Mouse (Mus musculus) testis, adult 2 months (tissue): ENCODE measurements around the gene Samd4b. TPM values are rescaled to one million over a fixed set of nuclear protein-coding genes. Genes with fewer than 3 reads are reported as not detected.

Experiments used
- H3K27ac ChIP-seq: fragments of 200-500 bp; 2 replicates; pipeline ENCODE4 v1.5.1; 2012; ENCODE audit warnings: low read depth, low read length; ENCODE audit not compliant: control insufficient read depth, insufficient read depth
- H3K27me3 ChIP-seq: fragments of 200-500 bp; 2 replicates; pipeline ENCODE4 v1.6.1; 2012; ENCODE audit warnings: mild to moderate bottlenecking, low read length, moderate library complexity; ENCODE audit not compliant: control insufficient read depth, insufficient read depth
- H3K36me3 ChIP-seq: fragments of 200-500 bp; 2 replicates; pipeline ENCODE4 v1.6.1; 2012; ENCODE audit warnings: mild to moderate bottlenecking, low read length; ENCODE audit not compliant: control insufficient read depth, insufficient read depth
- H3K4me1 ChIP-seq: fragments of 200-500 bp; 2 replicates; pipeline ENCODE4 v1.6.1; 2012; ENCODE audit warnings: low read length; ENCODE audit not compliant: control insufficient read depth, insufficient read depth
- H3K4me3 ChIP-seq: fragments of 200-500 bp; 2 replicates; pipeline ENCODE4 v1.5.1; 2012; ENCODE audit warnings: low read depth, mild to moderate bottlenecking, low read length, moderate library complexity, mixed read lengths; ENCODE audit not compliant: control insufficient read depth
- CTCF ChIP-seq: fragments of 200-500 bp; IDR thresholded peaks from 2 replicates; pipeline ENCODE4 v1.5.1; 2012; ENCODE audit warnings: low read depth, mild to moderate bottlenecking, inconsistent platforms, low read length, moderate library complexity; ENCODE audit not compliant: control insufficient read depth, insufficient read depth, insufficient replicate concordance
- POLR2A ChIP-seq: fragments of 200-500 bp; IDR thresholded peaks from 2 replicates; pipeline ENCODE4 v1.6.1; 2012; ENCODE audit warnings: low read depth, mild to moderate bottlenecking, inconsistent platforms, low read length, moderate library complexity; ENCODE audit not compliant: control insufficient read depth
- polyA plus RNA-seq: library from polyadenylated mRNA; depleted of rRNA; stranded (reverse); fragments of >200 nt; gene quantifications from 2 replicates; pipeline ENCODE4 v1.2.3, GENCODE M21; 2012

The Samd4b gene
- polyA plus RNA-seq, 1 experiment = 234 TPM

DNA sequence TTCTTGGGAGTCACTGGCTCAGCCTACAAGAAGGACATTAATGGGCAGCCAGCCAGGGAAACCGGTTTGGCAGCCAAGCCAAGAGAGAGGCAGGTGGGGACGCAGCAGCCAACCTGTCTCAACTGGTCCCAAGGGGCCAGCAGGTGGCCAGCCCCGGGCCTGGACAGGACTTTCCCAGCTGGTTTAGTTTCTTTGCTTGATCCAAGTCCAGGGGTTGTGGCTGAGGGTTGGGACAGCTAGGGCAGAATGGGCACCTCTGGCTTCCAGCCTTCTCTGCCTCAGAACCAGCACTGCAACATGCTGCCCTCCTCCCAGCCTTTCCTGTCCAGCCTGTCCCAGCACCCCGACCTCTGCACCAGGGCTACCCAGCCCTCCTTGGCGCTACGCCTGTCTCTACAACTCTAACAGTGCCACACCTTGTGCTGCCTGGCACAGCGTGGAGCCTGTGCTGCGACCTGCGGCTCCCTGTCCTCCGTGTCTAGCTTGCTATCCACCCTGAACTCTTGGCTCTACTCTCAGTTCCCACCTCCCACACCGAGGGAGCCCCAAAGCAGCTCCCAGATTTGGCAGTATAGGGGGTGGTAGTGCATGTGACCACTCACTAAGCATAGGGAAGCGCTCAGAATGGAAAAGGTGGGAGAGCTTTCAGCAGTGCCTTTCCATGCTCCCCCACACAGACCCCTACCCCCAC, 27.5 kb downstream of the Samd4b start:
- H3K4me1 ChIP-seq = no peaks in the 10 kb centered on the region
- TF ChIP-seq CTCF = no peak
- TF ChIP-seq POLR2A = no peak
- no peaks in the 10 kb centered on the region for H3K27me3 ChIP-seq
- no peak overlapping the region for H3K27ac ChIP-seq
- H3K4me3 ChIP-seq = no peak overlapping the region
- H3K36me3 ChIP-seq = peaks cover 1% of the 10 kb centered on the region; the same call in 1 of the 2 replicates

DNA sequence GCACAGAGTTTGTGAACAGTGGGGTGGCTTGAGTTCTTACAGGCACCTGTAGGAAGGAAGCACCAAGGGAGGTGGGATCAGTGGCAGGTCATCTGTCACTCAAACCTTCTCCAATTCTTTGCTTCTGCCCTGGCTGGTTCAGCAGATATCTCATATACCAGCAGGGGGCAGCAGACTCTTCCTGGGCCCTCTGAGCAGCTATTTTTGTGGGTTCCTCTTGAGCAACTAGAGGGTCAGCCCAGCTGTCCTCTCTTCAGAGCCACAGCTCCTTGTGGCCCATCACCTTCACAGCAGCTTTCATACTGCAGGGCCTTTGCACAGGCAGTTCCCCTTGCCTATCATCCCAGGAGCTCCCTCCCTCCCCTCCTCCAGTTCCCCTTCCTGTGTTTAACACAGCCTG, 29.7 kb downstream of the Samd4b start:
- H3K4me3 ChIP-seq = no peak overlapping the region
- TF ChIP-seq CTCF (peak; percentile 36; the same call in 1 of the 2 replicates), POLR2A (no peak)
- H3K36me3 ChIP-seq = peaks cover 1% of the 10 kb centered on the region; the same call in 1 of the 2 replicates

DNA sequence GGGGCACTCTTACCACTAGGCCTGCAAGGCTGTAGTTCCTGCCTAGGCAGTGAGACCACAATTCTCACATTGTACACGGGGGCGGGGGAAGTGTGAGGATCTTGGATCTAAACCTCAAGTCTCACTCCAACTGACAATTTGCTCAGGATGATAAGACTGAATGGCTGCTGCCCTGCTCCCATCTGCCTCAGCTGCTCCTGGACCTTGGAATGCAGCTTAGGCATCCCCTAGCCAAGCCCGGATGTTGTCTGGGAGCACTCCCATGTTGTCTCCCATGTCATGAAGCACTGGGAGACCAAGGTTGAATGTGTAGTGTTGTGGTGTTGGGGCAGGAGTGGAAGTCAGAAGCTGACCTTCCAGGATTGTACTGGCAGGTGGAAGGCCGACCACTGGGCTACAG, 30.4 kb downstream of the Samd4b start:
- H3K36me3 ChIP-seq = peaks cover 1% of the 10 kb centered on the region; the same call in 1 of the 2 replicates

More for the DNA sequence above, 29.7 kb downstream of the Samd4b start:
- no peak overlapping the region for H3K27ac ChIP-seq
- H3K27me3 ChIP-seq = no peaks in the 10 kb centered on the region
- H3K4me1 ChIP-seq = no peaks in the 10 kb centered on the region

DNA sequence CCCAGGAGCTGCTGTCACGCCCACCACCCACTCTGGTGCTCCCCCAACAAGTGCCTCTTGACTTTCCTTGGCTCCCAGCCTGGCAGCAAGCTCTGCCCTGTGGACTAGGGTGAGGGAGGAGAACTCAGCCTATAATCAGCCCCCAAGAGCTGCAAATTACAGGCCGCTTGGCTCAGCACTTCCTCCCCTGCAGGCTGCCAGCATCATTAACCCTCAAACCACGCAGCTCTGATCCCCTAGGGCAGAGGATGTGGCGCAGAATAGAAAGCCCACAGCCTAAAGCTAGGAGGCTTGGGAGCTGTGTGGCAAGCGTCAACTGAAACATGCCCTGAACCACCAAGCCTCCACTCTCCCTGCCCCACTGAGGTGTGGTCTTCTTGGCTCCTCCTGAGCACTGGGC, 32.5 kb downstream of the Samd4b start:
- H3K4me1 ChIP-seq = no peaks in the 10 kb centered on the region
- H3K27ac ChIP-seq = no peak overlapping the region
- H3K4me3 ChIP-seq = no peak overlapping the region
- no peaks in the 10 kb centered on the region for H3K27me3 ChIP-seq
- no peak for TF ChIP-seq CTCF
- no peak for TF ChIP-seq POLR2A
- H3K36me3 ChIP-seq = peaks cover 1% of the 10 kb centered on the region; the same call in 1 of the 2 replicates

More for the DNA sequence above, 30.4 kb downstream of the Samd4b start:
- H3K4me3 ChIP-seq = no peak overlapping the region
- no peak for TF ChIP-seq CTCF
- TF ChIP-seq POLR2A = no peak
- no peaks in the 10 kb centered on the region for H3K27me3 ChIP-seq
- H3K27ac ChIP-seq = no peak overlapping the region
- no peaks in the 10 kb centered on the region for H3K4me1 ChIP-seq

DNA sequence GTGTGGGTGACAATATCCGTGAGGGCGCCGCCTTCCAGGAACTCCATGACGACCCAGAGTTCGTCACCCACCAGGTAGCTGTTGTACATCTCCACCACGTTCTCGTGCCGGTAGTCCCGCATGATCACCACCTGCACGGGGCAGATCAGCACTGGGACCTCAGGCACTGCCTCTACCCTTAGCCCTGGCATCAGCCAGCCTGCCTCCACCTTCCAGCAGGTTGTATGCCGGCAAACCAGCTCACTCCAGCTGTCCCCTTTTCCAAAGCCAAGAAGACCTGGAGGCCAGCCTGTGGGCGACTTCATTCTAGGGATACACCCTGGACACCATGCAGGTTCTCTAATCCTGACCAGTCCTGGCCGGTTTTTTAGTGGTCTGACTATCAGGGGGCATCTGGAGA, 35.0 kb downstream of the Samd4b start:
- Histone ChIP-seq H3K4me1 (no peaks in the 10 kb centered on the region), H3K36me3 (peaks cover 1% of the 10 kb centered on the region; the same call in 1 of the 2 replicates), H3K27me3 (no peaks in the 10 kb centered on the region), H3K27ac (no peak overlapping the region), H3K4me3 (no peak overlapping the region)
- TF ChIP-seq CTCF = no peak
- no peak for TF ChIP-seq POLR2A

DNA sequence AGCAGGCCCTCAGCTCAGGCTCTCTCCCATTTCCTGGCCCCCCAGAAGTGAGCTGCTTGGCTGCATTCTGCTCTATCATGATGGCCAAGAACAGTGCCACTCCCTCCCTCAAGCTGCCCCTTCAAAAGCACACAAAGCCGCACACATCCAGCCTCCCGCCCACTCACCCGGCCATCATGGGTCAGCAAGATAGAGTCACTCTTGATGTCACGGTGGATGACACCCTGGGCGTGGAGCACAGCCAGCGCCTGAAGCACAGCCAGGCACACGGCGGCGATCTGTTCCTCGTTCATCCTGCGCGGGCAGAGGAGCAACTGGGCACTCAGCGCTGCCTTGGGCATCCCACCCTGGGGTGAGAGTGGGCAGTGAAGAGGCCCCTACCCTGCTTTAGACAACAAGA, 35.6 kb downstream of the Samd4b start:
- Histone ChIP-seq H3K36me3 (no peaks in the 10 kb centered on the region; the same call in 1 of the 2 replicates), H3K4me3 (no peak overlapping the region), H3K27me3 (no peaks in the 10 kb centered on the region), H3K4me1 (no peaks in the 10 kb centered on the region), H3K27ac (no peak overlapping the region)
- TF ChIP-seq CTCF (no peak), POLR2A (no peak)

DNA sequence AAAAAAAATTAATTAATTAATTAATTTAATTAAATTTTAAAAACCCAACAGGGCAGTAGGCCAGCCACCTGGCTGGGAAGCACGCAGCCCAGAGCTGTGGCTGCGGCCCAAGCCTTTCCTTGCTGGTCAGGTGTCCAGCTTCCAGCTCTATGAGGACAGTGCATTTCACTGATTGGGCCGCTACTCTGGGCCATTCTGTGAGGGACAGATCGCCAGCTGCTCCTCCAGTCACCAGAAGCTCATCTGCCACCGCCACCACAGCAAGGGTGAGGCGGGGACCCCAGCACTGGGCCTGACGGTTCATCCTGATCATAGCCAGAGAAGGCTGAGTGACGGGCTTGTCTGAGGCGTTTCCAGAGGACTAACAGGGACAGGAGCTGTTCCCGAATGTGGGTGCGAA, 36.0 kb downstream of the Samd4b start:
- no peaks in the 10 kb centered on the region for H3K4me1 ChIP-seq

DNA sequence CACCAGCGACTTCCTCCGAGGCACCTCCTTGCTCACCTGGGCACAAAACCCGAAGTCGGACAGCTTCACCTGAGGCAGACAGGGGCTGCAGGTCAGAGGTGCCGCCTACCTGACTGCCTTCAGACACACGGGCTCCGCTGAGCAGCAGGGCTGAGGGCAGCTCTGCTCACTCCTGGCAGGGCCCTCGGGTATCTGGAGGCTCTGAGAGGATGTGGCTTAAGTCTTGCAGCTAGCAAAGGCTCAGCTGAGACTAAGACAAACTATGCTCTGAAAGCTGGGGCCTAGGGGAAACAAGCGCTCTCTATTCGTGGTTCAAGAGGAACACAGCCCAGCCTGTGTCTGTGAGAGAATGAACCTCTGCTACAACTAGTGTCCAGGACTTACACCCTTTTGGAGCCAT, 37.1 kb downstream of the Samd4b start:
- TF ChIP-seq CTCF (no peak), POLR2A (no peak)
- H3K27ac ChIP-seq = no peak overlapping the region
- H3K27me3 ChIP-seq = no peaks in the 10 kb centered on the region
- H3K4me1 ChIP-seq = no peaks in the 10 kb centered on the region
- no peaks in the 10 kb centered on the region; the same call in 1 of the 2 replicates for H3K36me3 ChIP-seq
- no peak overlapping the region for H3K4me3 ChIP-seq

More for the DNA sequence above, 36.0 kb downstream of the Samd4b start:
- no peak overlapping the region for H3K4me3 ChIP-seq
- no peaks in the 10 kb centered on the region for H3K27me3 ChIP-seq
- no peak for TF ChIP-seq POLR2A
- no peak overlapping the region for H3K27ac ChIP-seq
- no peaks in the 10 kb centered on the region; the same call in 1 of the 2 replicates for H3K36me3 ChIP-seq
